Mouse (Mus musculus): ENCODE data around the gene Gm49405. TPM values are rescaled to one million over a fixed set of nuclear protein-coding genes. Genes with fewer than 3 reads are reported as not detected.

Gm49405 gene
- polyA plus RNA-seq, 1 experiment = 8.3 TPM

DNA sequence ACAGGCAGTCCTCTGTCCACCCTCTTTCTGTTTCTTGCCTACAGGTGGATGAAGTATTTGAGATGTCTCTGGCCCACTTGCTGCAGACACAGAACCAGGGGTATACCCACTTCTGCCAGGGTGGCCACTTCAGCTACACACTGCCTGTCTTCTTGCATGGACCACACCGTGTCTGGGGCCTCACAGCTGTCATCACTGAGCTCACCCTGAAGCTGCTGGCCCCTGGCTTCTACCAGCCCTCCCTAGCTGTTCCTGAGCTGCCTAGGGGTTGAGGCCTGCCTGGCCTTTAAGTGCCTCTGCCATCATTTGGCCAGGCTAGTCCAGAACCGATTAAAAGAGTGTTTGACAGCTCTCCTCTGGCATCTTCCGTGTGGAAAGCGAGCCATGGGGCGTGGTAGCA is 1.3 kb downstream of the Gm49405 start:
- no peak for DNase-seq (ENCODE audit: low read depth)
- TF ChIP-seq CTCF (IDR thresholded peaks at IDR 0.05; ENCODE audit: borderline replicate concordance, extremely low read depth, insufficient read depth, insufficient read length) (no peak), POLR2A (IDR thresholded peaks at IDR 0.05; ENCODE audit: borderline replicate concordance, extremely low read depth, insufficient read depth, insufficient read length, poor library complexity, severe bottlenecking) (no peak)

DNA sequence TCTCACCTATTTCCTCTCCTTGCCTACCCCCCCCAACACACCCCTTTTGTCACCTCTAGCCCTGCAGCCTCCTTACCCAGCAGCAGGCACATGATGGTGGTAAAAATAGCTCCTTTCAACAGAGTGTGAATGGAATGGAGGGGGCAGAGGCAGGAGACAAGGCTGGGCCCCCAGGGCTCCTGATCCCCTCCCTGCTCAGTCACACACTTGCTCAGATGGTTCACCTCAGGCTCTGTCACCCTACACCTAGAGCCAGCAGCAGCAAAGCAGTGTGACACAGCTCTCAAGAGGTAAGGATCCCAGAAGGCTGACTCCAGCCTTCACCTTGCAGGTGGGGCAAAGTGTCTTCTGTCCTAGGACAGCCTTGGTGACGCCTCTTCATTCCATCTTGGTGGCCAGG is 2.7 kb downstream of the Gm49405 start, which contains the start of gene Doc2g:
TSS of gene Doc2g (plus strand) at position 202 of the 400 bp plus-strand sequence.
- no peak for TF ChIP-seq CTCF (IDR thresholded peaks at IDR 0.05; ENCODE audit: borderline replicate concordance, extremely low read depth, insufficient read depth, insufficient read length)
- TF ChIP-seq POLR2A (IDR thresholded peaks at IDR 0.05; ENCODE audit: borderline replicate concordance, extremely low read depth, insufficient read depth, insufficient read length, poor library complexity, severe bottlenecking) = no peak
- DNase-seq (ENCODE audit: low read depth) = no peak

DNA sequence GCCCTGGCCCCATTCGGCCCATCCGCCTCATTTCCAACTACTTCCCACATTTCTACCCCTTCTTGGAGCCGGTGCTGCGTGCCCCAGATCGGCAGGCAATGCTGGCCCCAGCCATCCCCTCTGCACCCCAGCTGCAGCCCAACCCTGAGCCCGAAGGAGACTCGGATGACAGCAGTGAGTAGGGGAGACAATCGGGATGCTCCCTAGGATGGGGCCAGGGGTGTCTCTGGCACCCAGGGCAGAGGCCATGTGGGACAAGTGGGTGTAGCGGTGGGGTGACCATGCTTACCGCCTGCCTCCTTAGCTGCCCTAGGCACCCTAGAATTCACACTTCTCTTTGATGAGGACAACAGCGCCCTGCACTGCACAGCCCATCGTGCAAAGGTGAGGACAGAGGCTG is 3.2 kb downstream of the Gm49405 start:
- no peak for TF ChIP-seq POLR2A (IDR thresholded peaks at IDR 0.05; ENCODE audit: borderline replicate concordance, extremely low read depth, insufficient read depth, insufficient read length, poor library complexity, severe bottlenecking)
- no peak for TF ChIP-seq CTCF (IDR thresholded peaks at IDR 0.05; ENCODE audit: borderline replicate concordance, extremely low read depth, insufficient read depth, insufficient read length)
- no peak for DNase-seq (ENCODE audit: low read depth)

DNA sequence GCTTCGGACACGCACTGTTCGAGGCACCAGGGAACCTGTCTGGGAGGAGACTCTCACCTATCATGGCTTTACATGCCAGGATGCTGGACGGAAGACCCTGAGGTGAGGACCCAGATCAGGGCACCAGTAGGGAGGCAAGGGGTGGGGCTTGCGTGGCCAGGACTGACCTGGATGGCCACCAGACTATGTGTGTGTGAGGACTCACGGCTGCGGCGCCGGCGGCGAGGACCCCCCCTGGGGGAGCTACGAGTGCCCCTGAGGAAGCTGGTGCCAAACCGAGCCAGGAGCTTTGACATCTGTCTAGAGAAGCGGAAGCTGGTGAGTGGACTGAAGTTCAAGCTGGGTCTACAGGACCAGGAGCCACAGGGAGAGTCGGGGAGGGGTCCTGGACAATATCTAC is 3.9 kb downstream of the Gm49405 start:
- no peak for DNase-seq (ENCODE audit: low read depth)
- TF ChIP-seq POLR2A (IDR thresholded peaks at IDR 0.05; ENCODE audit: borderline replicate concordance, extremely low read depth, insufficient read depth, insufficient read length, poor library complexity, severe bottlenecking) = no peak

DNA sequence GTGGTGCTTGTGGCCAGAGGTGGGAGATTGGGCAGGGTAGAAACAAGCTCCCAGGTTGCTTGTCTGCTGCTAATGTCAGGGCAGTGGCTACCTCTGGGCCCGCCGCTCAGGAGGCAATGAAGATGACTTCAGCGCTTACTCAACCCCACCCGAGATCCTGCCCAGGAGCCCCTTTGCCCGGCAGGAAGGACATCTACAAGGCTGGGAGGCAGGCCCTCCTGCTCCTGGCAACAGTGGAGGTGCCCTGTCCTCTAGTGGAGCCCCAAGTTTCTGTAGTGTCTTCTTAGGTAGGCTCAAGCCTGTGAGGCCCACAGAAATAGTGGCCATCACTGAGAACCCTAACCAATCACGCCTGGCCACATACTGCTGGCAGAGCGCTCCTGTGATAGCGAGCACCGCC is 4.7 kb downstream of the Gm49405 start:
- DNase-seq (ENCODE audit: low read depth) = no peak
- TF ChIP-seq CTCF (IDR thresholded peaks at IDR 0.05; ENCODE audit: borderline replicate concordance, extremely low read depth, insufficient read depth, insufficient read length) (no peak), POLR2A (IDR thresholded peaks at IDR 0.05; ENCODE audit: borderline replicate concordance, extremely low read depth, insufficient read depth, insufficient read length, poor library complexity, severe bottlenecking) (no peak)

DNA sequence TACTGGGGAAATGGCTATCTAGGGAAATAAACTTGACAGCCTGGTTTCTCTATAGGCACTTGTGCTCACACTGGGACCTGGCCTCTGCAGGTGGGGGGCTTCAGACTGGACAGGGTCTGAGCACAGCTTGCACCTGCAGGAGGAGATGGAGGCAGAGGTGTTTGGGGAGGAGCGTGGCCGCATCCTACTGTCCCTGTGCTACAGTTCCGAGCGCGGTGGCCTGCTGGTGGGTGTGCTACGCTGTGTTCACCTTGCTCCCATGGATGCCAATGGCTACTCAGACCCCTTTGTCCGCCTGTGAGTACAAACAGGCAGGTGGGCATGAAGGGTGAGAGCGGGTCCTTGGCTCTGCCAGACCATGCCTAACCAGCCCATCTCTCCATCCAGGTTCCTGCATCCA is 5.5 kb downstream of the Gm49405 start:
- TF ChIP-seq POLR2A (IDR thresholded peaks at IDR 0.05; ENCODE audit: borderline replicate concordance, extremely low read depth, insufficient read depth, insufficient read length, poor library complexity, severe bottlenecking) (no peak), CTCF (IDR thresholded peaks at IDR 0.05; ENCODE audit: borderline replicate concordance, extremely low read depth, insufficient read depth, insufficient read length) (no peak)
- no peak for DNase-seq (ENCODE audit: low read depth)

DNA sequence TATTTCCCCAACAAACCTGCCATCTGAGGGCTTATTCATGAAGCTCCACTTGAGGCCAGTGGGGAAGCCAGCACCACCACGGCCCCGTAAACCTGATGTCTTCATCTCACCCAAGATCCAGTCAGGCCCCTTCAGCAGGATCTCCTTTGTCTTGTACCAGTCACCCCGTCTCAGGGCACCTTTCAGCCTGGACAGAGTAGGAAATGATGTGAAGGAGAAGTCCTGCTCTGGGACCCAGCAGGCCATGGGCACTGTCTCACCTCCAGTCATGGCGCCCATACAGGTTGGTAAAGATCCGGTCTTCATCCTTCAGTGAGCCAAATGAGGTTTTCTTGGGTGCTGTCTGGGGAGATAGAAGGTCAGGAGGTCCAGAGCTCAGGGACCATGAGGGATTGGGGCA is 10.7 kb downstream of the Gm49405 start:
- TF ChIP-seq POLR2A (IDR thresholded peaks at IDR 0.05; ENCODE audit: borderline replicate concordance, extremely low read depth, insufficient read depth, insufficient read length, poor library complexity, severe bottlenecking) (no peak), CTCF (IDR thresholded peaks at IDR 0.05; ENCODE audit: borderline replicate concordance, extremely low read depth, insufficient read depth, insufficient read length) (no peak)
- no peak for DNase-seq (ENCODE audit: low read depth)

DNA sequence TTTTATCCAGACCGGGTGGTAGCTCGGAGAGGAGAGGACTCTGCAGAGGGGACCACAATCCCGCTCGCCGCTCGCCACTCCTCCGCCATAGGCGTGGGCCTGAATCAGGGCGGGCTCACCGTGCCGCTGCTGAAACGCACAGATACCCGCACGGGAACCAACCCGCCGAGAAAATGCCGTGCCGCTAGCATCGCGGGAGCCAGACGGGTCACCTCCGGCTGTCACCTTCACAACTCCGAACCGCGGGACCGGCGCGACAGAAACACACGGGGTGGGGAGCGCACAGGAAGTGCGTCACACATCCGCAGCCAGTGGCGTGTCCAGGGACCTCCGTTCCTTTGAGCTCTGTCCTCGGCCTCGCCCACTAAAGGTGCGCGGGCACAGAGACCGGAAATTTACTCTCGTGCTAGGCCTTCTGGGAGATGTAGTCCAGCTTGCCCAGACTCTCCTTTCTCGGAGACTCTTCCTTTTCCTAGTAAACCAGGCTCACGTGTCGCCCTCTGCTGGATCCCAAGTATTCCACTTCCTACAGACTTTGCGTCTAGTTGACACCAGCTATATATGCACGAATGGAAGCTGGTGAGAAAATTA is 12.1 kb downstream of the Gm49405 start, which contains the start of gene Ndufv1:
TSS of gene Ndufv1 (minus strand) at position 375 of the 591 bp plus-strand sequence.
- peak; percentile 100 for DNase-seq (ENCODE audit: low read depth)
- peak; percentile 32; the same call in 1 of the 2 replicates for TF ChIP-seq POLR2A (IDR thresholded peaks at IDR 0.05; ENCODE audit: borderline replicate concordance, extremely low read depth, insufficient read depth, insufficient read length, poor library complexity, severe bottlenecking)
- peak; percentile 83; the same call in 1 of the 2 replicates for TF ChIP-seq CTCF (IDR thresholded peaks at IDR 0.05; ENCODE audit: borderline replicate concordance, extremely low read depth, insufficient read depth, insufficient read length)

DNA sequence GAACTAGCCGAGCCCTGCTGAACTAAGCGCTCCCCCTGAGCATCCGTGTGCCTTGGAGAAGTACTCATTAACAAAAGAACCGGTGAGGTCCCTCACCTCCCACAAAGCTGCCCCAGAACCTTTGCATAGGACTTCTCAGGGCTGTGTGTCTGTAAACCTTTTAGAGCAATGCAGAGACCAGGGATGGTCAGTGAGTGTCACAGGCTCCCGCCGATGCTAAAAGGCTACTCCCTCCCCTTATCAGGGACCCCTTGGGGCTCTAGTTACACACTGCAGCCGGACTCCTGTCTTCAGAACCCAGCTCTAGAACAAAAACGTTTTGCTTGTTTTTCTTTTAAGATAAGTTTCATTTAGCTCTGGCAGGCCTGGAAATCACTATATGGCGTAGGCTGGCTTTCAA is 12.6 kb downstream of the Gm49405 start:
- TF ChIP-seq POLR2A (IDR thresholded peaks at IDR 0.05; ENCODE audit: borderline replicate concordance, extremely low read depth, insufficient read depth, insufficient read length, poor library complexity, severe bottlenecking) = no peak
- TF ChIP-seq CTCF (IDR thresholded peaks at IDR 0.05; ENCODE audit: borderline replicate concordance, extremely low read depth, insufficient read depth, insufficient read length) = no peak
- DNase-seq (ENCODE audit: low read depth) = no peak

DNA sequence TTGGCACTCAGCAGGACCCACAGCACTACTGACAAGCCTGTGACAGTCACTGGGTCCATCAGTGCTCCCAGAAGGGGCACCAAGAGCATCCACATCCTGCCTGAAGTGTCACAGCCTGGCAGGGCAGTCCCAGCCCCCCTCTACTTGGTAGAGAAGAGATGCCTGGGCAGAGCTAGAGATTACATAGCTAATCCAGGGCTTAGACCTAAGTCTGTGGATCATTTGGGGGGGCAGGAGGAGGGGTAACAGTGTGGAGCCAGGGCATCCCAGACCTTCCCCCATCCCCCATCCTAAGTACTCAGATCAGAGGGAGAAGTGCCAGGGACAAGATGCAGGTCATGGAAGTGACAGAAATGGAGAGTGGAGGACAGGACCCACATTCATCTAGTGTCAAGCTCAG is 14.4 kb downstream of the Gm49405 start:
- no peak for TF ChIP-seq POLR2A (IDR thresholded peaks at IDR 0.05; ENCODE audit: borderline replicate concordance, extremely low read depth, insufficient read depth, insufficient read length, poor library complexity, severe bottlenecking)
- no peak for TF ChIP-seq CTCF (IDR thresholded peaks at IDR 0.05; ENCODE audit: borderline replicate concordance, extremely low read depth, insufficient read depth, insufficient read length)
- DNase-seq (ENCODE audit: low read depth) = no peak

DNA sequence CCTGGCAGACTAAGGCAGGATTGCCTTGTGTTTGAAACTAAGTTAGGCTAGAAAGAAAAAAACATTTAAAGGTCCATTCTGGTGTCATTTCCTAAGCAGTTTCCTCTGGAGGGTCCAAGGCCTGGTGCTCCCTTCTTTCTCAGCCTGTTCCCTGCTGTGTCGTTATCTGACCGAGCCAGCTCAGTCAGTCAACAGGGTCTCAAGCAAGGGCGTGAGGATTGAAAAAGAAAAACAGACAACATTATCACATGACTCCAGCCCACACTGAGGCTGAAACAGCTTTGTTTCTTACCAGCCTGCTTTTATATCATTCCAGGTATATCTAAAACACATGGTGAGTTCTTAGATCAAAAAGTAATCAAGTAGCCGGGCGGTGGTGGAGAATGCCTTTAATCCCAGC is 15.2 kb downstream of the Gm49405 start:
- no peak for TF ChIP-seq POLR2A (IDR thresholded peaks at IDR 0.05; ENCODE audit: borderline replicate concordance, extremely low read depth, insufficient read depth, insufficient read length, poor library complexity, severe bottlenecking)
- TF ChIP-seq CTCF (IDR thresholded peaks at IDR 0.05; ENCODE audit: borderline replicate concordance, extremely low read depth, insufficient read depth, insufficient read length) = no peak
- DNase-seq (ENCODE audit: low read depth) = no peak

DNA sequence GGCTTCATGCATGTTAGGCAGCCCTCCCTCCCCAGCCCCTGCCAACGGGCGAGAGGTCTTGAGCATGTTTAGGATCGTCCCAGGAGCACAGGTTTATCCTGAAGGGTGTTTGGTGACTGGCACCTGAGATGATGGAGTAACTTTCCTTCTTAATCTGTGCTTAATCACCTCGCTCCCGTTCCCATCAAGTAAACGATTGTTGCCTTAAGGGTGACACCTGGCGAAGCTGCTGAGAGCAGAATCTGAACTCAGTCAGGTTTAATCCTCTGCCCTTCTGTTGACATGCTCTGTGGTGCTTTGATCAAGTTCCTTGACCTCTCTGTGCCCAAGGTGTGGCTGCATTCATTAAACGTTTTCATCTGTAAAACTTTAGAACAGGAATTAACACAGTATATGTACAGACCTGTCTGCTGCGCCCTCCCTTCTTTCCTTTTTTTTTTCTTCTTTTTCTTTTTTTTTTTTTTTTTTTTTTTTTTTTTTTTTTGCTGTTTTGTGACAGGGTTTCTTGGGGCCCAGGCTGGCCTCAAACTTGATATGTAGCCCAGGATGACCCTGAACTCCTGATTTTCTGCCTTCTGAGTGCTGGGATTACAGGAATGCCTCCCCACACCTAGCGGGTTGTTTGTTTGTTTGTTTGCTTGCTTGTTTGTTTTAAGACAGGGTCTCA is 17.6 kb downstream of the Gm49405 start:
- no peak for DNase-seq (ENCODE audit: low read depth)

More for the DNA sequence above, 17.6 kb downstream of the Gm49405 start:
- TF ChIP-seq CTCF (IDR thresholded peaks at IDR 0.05; ENCODE audit: borderline replicate concordance, extremely low read depth, insufficient read depth, insufficient read length) = no peak
- no peak for TF ChIP-seq POLR2A (IDR thresholded peaks at IDR 0.05; ENCODE audit: borderline replicate concordance, extremely low read depth, insufficient read depth, insufficient read length, poor library complexity, severe bottlenecking)
